Mouse (Mus musculus) embryonic facial prominence, embryonic 11.5 days (tissue): ENCODE results near the gene Rhox9. TPM values are rescaled to one million over a fixed set of nuclear protein-coding genes. Genes with fewer than 3 reads are reported as not detected.

Experiments
- polyA plus RNA-seq: library from polyadenylated mRNA; unstranded; fragments of >200 nt; fragmentation: Nextera tagmentation; extraction: Ambion mirVana; gene quantifications from 2 replicates; pipeline ENCODE4 v1.2.1, GENCODE M21; 2014

Gene Rhox9
- polyA plus RNA-seq, 1 experiment from 2014 or later, result not detected

Other genes starting within 250 kb of the Rhox9 start
- gene Rhox3h, start 233.0 kb downstream of the Rhox9 start, polyA plus RNA-seq, result not detected in 2 replicates
- not detected in 2 replicates for gene Rhox2h, start 228.5 kb downstream of the Rhox9 start, polyA plus RNA-seq
- 1.8 and 2.1 TPM in 2 replicates for gene Rhox5, start 96.9 kb downstream of the Rhox9 start, polyA plus RNA-seq
- gene Rhox6, start 74.9 kb downstream of the Rhox9 start, polyA plus RNA-seq, result not detected in 2 replicates
- not detected in 2 replicates for gene Rhox7a, start 70.1 kb downstream of the Rhox9 start, polyA plus RNA-seq
- not detected in 2 replicates for gene Rhox8, start 22.8 kb downstream of the Rhox9 start, polyA plus RNA-seq
- not detected in 2 replicates for gene Rhox7b, start 4.5 kb downstream of the Rhox9 start, polyA plus RNA-seq
- not detected in 2 replicates for gene Btg1-ps1, start 117.0 kb upstream of the Rhox9 start, polyA plus RNA-seq
- not detected in 2 replicates for gene Btg1-ps2, start 141.3 kb upstream of the Rhox9 start, polyA plus RNA-seq
- not detected in 2 replicates for gene Rhox10, start 164.7 kb upstream of the Rhox9 start, polyA plus RNA-seq
- gene Rhox11, start 183.4 kb upstream of the Rhox9 start, polyA plus RNA-seq, result not detected in 2 replicates
- not detected in 2 replicates for gene Rhox12, start 209.1 kb upstream of the Rhox9 start, polyA plus RNA-seq
- not detected in 2 replicates for gene Rhox13, start 219.4 kb upstream of the Rhox9 start, polyA plus RNA-seq